Mouse (Mus musculus) megakaryocyte-erythroid progenitor cell, adult 5-6 weeks (primary cell): ENCODE measurements at regions not wholly inside any gene's neighbourhood (a gene's known extent, or its start where the extent isn't known, plus 50 kb on each side); places are given as distances from the start of the nearest gene placed in this dataset.

ENCODE experiments used
- ATAC-seq: replicated peaks from 2 replicates; pipeline ENCODE4 v1.8.0; 2016; ENCODE audit warnings: mild to moderate bottlenecking, inconsistent platforms; ENCODE audit not compliant: severe bottlenecking, poor library complexity, low FRiP score, low TSS enrichment

DNA sequence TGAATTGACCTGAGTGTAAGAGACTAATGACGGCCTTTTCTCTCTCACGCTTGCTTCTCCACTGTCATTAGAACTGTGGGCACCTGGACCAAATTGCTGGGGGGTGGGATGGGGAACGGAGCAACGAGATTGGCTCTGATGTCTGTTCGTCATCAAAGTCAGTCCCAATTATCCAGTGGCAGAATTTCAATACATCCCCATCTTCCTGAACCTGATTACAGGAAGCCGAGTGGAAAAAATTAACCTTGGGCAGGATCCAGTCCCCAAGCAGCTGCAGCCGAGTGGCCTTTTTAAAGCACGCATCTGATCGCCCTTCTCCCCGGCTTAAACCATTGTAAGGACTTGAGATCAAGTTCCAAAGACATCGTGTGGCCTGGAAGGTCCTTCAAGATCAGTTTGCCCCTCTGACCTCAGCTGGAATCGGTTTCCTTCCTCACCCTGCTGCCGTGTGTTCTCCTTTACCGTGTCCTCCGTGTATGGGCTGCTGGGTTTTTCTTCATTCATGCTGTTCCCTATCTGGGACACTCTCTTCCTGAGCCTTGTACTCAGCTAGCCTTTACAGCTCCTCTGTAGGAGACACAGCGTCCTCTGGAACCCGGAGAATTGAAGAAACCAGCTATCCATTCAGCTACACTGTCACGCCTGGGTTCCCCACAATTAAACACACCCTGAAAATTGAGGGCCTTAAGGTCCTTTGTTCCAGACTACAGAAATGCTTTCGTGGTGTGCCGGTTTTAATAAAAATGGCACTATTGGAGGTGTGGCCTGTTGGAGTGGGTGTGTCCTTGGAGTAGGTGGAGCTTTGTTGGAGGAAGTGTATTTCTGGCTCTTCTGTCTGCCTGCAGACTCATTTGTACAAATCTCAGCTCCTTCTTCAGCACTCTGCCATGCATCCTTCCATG, 61.9 kb upstream of the Kit start:
- no peak for ATAC-seq

DNA sequence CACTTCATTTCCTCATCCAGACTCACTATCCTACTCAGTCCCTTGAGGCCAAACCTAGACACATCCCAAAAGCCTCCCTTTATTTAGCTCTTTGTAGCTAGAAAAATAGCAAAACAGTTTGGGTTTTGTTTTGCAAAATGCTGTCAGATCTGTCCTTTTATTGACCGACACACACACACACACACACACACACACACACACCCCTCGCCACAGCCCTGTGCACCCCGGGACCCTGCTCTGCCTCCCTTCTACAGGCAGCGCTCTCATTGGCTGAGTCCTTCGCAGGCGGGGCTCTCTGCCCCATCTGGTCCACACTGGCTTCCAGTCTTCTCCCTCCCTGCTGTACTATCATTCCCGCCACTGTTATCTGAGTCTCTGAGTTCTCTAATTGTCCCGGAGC, 56.5 kb upstream of the Kit start:
- no peak for ATAC-seq

DNA sequence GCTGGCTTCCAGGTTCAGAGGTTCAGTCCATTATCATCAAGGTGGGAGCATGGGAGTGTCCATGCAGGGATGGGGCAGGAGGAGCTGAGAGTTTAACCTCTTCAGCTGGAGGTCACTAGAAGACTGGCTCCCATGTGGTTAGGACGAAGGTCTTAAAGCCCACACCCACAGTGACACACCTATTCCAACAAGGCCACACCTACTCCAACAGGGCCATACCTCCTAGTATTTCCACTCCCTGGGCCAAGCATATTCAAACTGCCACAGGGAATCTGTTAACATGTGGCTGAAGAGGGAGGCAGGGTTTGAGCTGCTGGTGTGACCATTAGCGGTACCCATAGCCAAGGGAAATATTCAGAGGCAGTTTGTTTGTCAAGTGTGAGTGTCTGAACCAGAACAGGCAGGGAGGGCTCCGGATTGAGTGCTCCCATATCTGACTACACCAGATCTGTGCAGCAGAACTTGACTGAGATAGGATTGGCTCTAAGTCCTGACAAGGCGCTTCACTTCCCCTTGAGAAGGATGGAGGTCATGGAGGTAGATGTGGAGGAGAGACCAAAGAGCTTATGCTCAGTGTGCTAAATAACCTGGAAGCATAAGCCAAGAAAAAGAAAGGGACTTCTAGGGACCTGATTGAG, 51.6 kb upstream of the Kit start:
- ATAC-seq = peak; percentile 54; the same call in 1 of the 2 replicates
